Mouse (Mus musculus) cerebellum, adult 2 months (tissue): Measurements from ENCODE around the gene Cyp2a22.
"Not testable (repeated sequence)": the region's sequence is repeated elsewhere in the genome, so short reads cannot be mapped to it uniquely, and the experiment has no call there.

Source experiments
- CTCF ChIP-seq: fragments of 200-500 bp; IDR thresholded peaks from 2 replicates; pipeline ENCODE4 v1.5.1; 2011; ENCODE audit warnings: low read depth, mild to moderate bottlenecking, control low read depth, low read length, moderate library complexity, borderline replicate concordance; ENCODE audit not compliant: insufficient read depth
- POLR2A ChIP-seq: fragments of 200-500 bp; IDR thresholded peaks from 2 replicates; pipeline ENCODE4 v1.6.1; 2011; ENCODE audit warnings: low read length, control low read depth, borderline replicate concordance; ENCODE audit not compliant: insufficient read depth

GRCm38 (mm10) chr7:26952671-26953070 is 13.5 kb upstream of the Cyp2a22 start:
- not testable (repeated sequence) for TF ChIP-seq CTCF, POLR2A
